Comparison of ENCODE assay signal across 9 mouse cellular contexts in the genomic region with DNA sequence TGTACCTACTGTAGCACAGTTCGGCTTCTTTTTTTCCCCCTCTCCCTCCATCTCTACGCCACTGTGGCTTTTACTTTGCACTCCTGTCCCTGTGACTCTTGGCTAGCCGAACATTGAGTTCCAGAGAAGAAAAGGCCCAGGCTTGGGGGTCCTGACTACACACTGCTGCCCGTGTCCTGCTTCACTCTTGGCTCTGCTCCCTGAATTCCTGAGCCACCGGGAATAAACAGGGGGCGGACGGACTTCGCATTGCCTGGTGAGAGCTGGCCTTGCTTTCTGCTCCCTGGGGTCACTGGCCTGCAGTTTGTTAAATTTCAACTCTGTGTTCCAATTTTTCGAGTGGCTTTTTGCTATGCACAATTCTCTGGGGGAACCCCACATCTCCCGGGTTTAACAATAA. TPM values are rescaled to one million over a fixed set of nuclear protein-coding genes. Genes with fewer than 3 reads are reported as not detected.
A peak's percentile ranks its signal among the peaks of the same experiment; 100 is the strongest.
DNase-seq lines count a peak whose midpoint lies in the region; ATAC-seq and TF ChIP-seq lines count a peak whose summit lies in the region.
"Had no signal": no experiment of that assay in that cellular context is flagged by ENCODE, and none has a peak within 500 bp of the region (broad histone marks: within the 10 kb centered on the region; RNA-seq: fewer than 3 reads in every experiment).

No protein-coding gene starts in this region.

- whole genome bisulfite sequencing in neural tube, embryonic 13.5 days: 23% methylated on average over 10 of the region's 10 CpGs

- peaks cover 30% of the 10 kb centered on the region for H3K4me1 ChIP-seq in neural tube, embryonic 13.5 days (replicated peaks)

- ATAC-seq in neural tube, embryonic 13.5 days (ENCODE audit: low read depth): no peak

- DNase-seq in gastrocnemius, adult 2 months: no peak
- no peak for DNase-seq in gastrocnemius, adult 18-20 months (ENCODE audit: low spot score)
- DNase-seq in heart, postnatal 14 days: peak; percentile 28 to 36
- peak; percentile 58 to 77 for DNase-seq in kidney, postnatal 4 days
- no peak for DNase-seq in gastrocnemius, postnatal 14 days
- DNase-seq in right cerebral cortex, postnatal 4 days: no peak
- no peak for DNase-seq in layer of hippocampus, adult 8-10 months (ENCODE audit: low spot score in 2 of 2)

- H3K36me3 ChIP-seq in neural tube, embryonic 13.5 days: no peaks in the 10 kb centered on the region

- no peak overlapping the region for H3K4me3 ChIP-seq in gastrocnemius, adult 2 months
- H3K4me3 ChIP-seq in neural tube, embryonic 13.5 days: no peak overlapping the region

- H3K27ac ChIP-seq in gastrocnemius, adult 2 months: peak overlapping the region; percentile 78
- H3K27ac ChIP-seq in neural tube, embryonic 13.5 days (replicated peaks): peak overlapping the region; percentile 59

- intact Hi-C loops in gastrocnemius, adult 2 months (cut with DNase I): no loop called here
- intact Hi-C loops in heart, postnatal 14 days (cut with DNase I): no loop called here
- intact Hi-C loops in gastrocnemius, postnatal 14 days (cut with DNase I; ENCODE audit: low total_unique reads): no loop called here

- H3K9ac ChIP-seq in neural tube, embryonic 13.5 days: no peak overlapping the region

- H3K9me3 ChIP-seq in neural tube, embryonic 13.5 days: no peaks in the 10 kb centered on the region

- no peaks in the 10 kb centered on the region for H3K27me3 ChIP-seq in neural tube, embryonic 13.5 days

- TF ChIP-seq CTCF in gastrocnemius, adult 2 months (IDR thresholded peaks at IDR 0.05): no peak

- no peak overlapping the region for H3K4me2 ChIP-seq in neural tube, embryonic 13.5 days

RNA-seq across cellular contexts. Expression of a gene that starts 30.1 kb away (rescaled TPM):
- under 1 TPM; 0.79 to 0.95 TPM for total RNA-seq in gastrocnemius, adult 2 months (2021)
- total RNA-seq in gastrocnemius, adult 18-20 months (2021): under 1 TPM; 0.53 to 0.62 TPM
- total RNA-seq in heart, postnatal 14 days (2021): 1 to 10 TPM; 4.2 to 4.3 TPM
- 1.2 and 1.3 TPM in 2 replicates for polyA plus RNA-seq in neural tube, embryonic 13.5 days (2015; fragmentation: Nextera tagmentation; extraction: Ambion mirVana)
- 1 to 10 TPM; 1.0 to 1.1 TPM for total RNA-seq in gastrocnemius, postnatal 14 days (2021)
- total RNA-seq in layer of hippocampus, adult 8-10 months (2022): 1 to 10 TPM; 1.6 to 3.1 (median 2.4) TPM
- total RNA-seq: neutrophil, adult 5-6 weeks had no signal

Comparison
In these comparisons a context has a peak if more than half of its experiments do, and no peak if none do; other contexts are left out.
1. DNase-seq: peak in heart, postnatal 14 days (2 of 2) and kidney, postnatal 4 days (2 of 2); none in gastrocnemius, adult 2 months (single experiment), gastrocnemius, adult 18-20 months (single experiment), gastrocnemius, postnatal 14 days (single experiment), right cerebral cortex, postnatal 4 days (single experiment) and layer of hippocampus, adult 8-10 months (0 of 2).